Mouse (Mus musculus) olfactory bulb, adult 2 months (tissue): ENCODE measurements around the gene Glyr1. TPM values are rescaled to one million over a fixed set of nuclear protein-coding genes. Genes with fewer than 3 reads are reported as not detected.

Experiments
- H3K27ac ChIP-seq: fragments of 200-500 bp; 2 replicates; pipeline ENCODE4 v1.5.1; 2012; ENCODE audit warnings: low read depth, low read length; ENCODE audit not compliant: insufficient read depth
- H3K4me1 ChIP-seq: fragments of 200-500 bp; 2 replicates; pipeline ENCODE4 v1.6.1; 2012; ENCODE audit warnings: low read length; ENCODE audit not compliant: control insufficient read depth, insufficient read depth
- H3K4me3 ChIP-seq: fragments of 200-500 bp; 2 replicates; pipeline ENCODE4 v1.5.1; 2012; ENCODE audit warnings: mild to moderate bottlenecking, low read depth, low read length, moderate library complexity; ENCODE audit not compliant: insufficient read depth
- CTCF ChIP-seq: fragments of 200-500 bp; IDR thresholded peaks from 2 replicates; pipeline ENCODE4 v1.5.1; 2012; ENCODE audit warnings: low read depth, mild to moderate bottlenecking, low read length, moderate library complexity; ENCODE audit not compliant: insufficient read depth
- POLR2A ChIP-seq: fragments of 200-500 bp; IDR thresholded peaks from 2 replicates; pipeline ENCODE4 v1.6.1; 2012; ENCODE audit warnings: mild to moderate bottlenecking, low read depth, low read length, moderate library complexity; ENCODE audit not compliant: insufficient read depth
- WGBS: fragments of 180-500 bp; shearing (Covaris S2); methylation state at CpG from one replicate; pipeline ENCODE4 v1.1.7; 2018; 5-methylcytosine and 5-hydroxymethylcytosine counted together
- polyA plus RNA-seq: library from polyadenylated mRNA; stranded (reverse); fragments of >200 nt; gene quantifications from 2 replicates; pipeline ENCODE4 v1.2.4, GENCODE M21; 2012; ENCODE audit warnings: low replicate concordance; ENCODE audit not compliant: missing spikeins, insufficient read depth, insufficient read length

Glyr1 gene
- polyA plus RNA-seq, 1 experiment = 92.9 TPM

DNA sequence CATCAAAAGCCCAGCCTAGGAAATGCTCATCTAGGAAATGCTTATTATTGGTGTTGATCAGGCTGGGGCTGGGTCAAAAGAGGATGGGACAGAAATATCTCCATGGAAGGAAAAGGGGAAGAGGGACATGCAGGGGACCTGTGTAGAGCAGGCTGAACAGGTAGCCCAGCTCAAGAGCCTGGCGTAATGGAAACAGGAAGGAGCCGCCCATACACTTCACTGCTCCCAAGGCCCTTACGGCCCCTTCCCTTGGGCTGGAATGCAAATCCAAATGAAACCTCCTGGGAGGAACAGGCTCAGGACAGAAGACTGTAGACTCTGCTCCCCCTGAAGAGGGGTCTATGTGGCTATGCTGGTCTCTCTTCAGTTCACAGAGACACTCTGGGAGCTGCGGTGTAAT, 35.1 kb downstream of the Glyr1 start:
- Histone ChIP-seq H3K4me3 (no peak overlapping the region), H3K27ac (no peak overlapping the region), H3K4me1 (peaks cover 22% of the 10 kb centered on the region)
- no peak for TF ChIP-seq CTCF
- no peak for TF ChIP-seq POLR2A
- 93% methylated on average over 4 of the region's 4 CpGs for WGBS

DNA sequence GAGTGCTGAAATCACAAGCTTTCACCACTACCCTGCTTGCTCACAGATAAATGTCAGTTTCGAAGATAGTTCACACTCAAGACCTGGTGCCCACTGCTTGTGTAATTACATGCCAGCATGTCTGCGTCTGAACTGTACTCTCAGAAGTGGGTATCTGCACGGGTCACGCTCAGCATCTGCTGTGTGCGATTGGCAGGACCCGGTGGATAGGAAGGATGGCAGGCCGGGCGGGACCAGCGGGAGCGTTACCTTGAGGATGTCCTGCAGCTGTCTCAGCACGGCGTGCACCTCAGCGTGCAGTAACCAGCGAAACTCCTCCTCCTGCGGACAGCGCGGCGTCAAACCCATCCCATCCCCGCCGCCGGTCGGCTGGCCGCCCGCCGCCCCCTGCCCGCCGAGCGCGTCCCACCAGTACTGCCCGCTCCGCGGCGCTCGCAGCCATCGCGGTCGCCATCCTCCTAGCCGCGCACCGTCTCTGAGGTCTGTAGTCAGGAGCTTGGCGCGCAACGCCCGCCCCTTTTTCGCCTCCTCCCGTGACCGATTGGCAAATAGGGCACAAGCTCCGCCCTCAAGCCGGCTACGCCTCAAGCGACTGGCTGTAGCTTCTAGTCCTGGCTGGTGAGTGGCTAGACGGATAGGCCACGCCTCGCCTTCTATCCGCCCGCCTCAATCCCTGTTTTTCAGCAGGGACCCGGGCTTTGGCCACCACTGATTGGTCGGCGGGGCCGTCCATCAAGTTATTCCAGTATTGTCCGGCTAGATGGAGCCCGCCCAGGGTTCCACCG, 36.4 kb downstream of the Glyr1 start, which contains the start of gene Rogdi:
Gene Rogdi (minus strand): TSS at position 500 of the 785 bp plus-strand sequence.
- under 1% methylated on average over 61 of the region's 63 CpGs for WGBS
- Histone ChIP-seq H3K27ac (0 out of 2 replicates have a peak within 1 kb of the TSS, but pooled peaks have one; percentile 49), H3K4me1 (peaks cover 22% of the 10 kb centered on the region), H3K4me3 (peak within 1 kb of the TSS; percentile 62)
- no peak for TF ChIP-seq CTCF
- TF ChIP-seq POLR2A = peak; percentile 96

DNA sequence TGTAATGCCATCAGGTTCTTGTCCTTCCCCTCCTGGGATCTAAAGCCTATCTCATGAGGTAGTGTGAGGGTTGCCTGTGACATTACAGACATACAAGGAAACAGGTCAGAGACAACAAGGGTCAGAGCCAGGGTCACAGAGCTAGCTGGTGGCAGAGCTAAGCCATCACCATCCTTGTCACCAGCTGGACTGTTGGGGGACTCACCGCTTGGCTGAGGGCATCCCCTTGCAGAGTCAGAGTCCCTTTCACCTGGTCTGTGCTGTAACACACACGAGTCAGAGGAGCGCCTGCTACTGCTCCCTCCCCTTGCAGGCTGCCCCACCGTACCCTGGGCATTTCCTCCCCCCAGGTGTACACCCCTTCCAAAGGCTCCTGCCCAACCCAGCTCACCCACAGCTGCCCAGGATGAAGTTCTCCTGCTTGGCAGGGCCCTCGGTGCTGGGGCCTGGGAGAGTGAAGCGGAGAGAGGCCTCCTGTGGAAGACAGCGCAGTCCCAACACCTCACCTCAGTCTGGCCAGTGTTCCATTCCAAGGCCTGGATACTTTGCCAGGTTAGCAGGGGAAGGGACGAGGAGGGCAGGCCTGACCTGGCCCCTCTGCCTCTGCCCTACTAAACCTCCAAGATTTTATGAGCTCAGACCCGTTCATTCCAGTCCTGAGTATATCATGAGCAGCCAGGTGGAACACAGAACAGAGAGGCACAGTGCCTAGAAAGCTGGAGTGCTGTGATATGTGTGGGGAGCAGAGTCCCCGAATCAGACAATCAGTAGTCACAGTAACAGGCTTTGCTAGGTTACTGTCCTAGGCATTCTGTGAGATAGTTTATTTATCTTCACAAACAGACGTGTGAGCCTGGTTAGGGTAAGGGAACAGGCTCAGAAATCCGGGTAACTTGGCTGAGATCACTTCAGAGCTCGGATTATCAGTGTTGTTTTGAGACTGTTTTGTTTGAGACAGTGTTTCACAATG, 37.3 kb downstream of the Glyr1 start:
- WGBS = 46% methylated on average over 13 of the region's 13 CpGs
- H3K27ac ChIP-seq = peak overlapping the region; percentile 49; the same call in 1 of the 2 replicates
- H3K4me1 ChIP-seq = peaks cover 22% of the 10 kb centered on the region
- peak overlapping the region; percentile 62 for H3K4me3 ChIP-seq
- TF ChIP-seq CTCF = no peak
- TF ChIP-seq POLR2A = no peak

DNA sequence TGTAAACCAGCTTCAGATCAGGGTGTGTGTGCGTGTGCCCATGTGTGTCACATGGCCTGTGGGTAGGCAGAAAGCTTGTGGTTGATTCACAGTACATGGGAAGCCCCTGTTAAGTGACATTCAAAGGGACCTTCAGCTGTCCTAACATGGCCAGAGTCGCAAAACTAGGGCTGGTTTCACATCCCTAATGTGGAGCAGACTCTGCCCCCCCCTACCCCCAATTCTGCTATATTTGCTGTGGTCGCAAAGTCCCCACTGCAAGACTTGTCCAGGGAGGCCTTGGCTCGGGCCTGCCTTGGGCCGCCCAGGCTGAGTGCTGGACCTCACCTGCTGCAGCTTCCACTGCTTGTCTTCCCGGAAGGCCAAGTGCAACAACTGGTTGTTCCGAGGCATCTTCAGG, 38.4 kb downstream of the Glyr1 start:
- WGBS = 88% methylated on average over 7 of the region's 7 CpGs
- Histone ChIP-seq H3K4me3 (no peak overlapping the region), H3K4me1 (peaks cover 22% of the 10 kb centered on the region), H3K27ac (no peak overlapping the region)
- TF ChIP-seq CTCF (no peak), POLR2A (no peak)

DNA sequence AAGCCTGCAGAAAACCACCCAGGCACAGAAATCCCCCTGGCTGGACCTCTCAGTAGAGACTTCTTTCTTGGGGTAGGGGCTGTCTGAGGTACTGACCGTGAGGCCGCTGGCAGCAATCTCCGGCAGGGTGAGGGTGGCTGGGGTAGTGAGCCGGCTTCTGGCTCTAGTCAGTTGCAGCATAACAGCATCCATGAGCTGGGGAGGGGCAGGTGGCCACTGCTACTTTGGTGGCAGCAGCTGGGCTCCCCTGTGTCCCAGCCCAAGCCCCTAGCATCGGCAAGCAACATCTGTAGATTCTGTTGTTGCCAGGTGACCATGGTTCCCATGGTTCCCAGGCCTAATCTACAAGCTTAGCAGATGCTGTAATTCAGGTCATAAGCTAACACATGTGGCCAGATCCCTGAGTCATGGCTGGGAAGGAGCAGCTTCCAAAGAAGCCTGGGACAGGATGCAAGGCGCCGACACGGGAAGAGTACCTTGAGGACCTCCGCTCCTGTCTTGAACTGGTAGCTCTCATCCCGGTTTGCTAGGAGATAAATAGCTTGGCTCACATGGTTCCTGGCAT, 39.2 kb downstream of the Glyr1 start:
- H3K27ac ChIP-seq = no peak overlapping the region
- TF ChIP-seq CTCF (no peak), POLR2A (no peak)
- no peak overlapping the region for H3K4me3 ChIP-seq
- H3K4me1 ChIP-seq = peaks cover 22% of the 10 kb centered on the region
- WGBS = 85% methylated on average over 10 of the region's 10 CpGs

DNA sequence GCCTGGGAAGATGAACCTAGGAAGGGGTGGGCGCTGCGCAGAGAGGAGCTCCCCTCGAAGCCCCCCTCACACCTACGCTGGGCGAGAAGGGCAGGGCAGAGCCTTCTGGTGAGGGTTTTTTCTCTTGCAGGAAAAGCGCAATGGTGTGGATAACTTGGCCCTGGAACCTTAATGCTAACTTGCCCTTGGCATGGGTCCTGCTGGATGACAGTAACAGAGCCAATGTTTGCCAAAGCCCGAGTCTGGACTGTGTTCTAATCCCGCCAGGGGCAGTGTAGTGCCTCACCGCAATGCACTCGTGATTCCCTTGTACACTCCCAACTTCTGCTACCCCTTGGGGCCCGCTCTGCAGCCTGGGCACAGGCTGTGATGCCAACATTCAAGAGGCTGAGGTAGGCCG, 41.6 kb downstream of the Glyr1 start:
- Histone ChIP-seq H3K4me3 (no peak overlapping the region), H3K27ac (no peak overlapping the region), H3K4me1 (peaks cover 22% of the 10 kb centered on the region)
- 83% methylated on average over 12 of the region's 12 CpGs for WGBS
- TF ChIP-seq POLR2A (no peak), CTCF (no peak)

DNA sequence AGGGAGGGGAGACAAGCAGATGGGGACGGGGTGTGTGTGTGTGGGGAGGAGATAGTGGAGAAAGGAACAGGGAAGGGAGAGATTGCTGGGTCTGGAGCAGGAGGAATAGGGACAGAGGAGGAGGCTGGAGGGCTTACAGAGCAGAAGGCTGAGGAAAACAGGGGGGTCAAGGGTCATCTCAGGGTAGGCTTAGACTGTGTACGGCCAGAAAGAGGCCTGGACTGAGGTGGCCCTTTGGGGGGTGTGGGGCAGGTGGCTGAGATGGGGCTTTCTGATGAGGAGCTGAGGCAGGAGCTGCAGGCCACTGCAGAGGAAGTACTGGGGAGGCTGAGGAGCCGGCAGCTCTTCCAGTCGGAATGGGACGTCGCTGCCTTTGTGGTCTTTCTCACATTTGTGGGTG, 42.2 kb downstream of the Glyr1 start:
- 64% methylated on average over 6 of the region's 6 CpGs for WGBS

DNA sequence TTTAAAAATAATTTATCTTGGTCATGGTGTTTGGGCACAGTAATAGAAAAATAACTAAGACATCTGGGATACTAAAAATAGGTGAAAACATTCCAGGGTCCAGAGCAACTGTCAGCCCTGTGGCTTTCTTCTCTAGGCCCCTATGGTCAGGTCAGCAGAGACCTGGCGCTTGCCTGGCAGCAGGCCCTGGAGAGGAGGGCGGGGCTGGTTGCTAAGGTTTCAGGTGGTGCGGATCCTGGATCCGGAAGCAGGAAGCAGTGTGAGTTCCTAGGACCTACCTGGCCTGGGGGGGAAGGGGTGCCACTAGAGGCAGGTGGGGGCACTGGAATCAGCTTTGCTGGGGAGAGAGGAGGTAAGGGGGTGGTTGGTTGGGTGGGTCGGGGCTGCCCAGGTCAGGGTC, 42.6 kb downstream of the Glyr1 start, which contains the start of gene Smim22:
Gene Smim22 (plus strand): TSS at position 222 of the 400 bp plus-strand sequence.
- TF ChIP-seq POLR2A (no peak), CTCF (no peak)
- Histone ChIP-seq H3K4me1 (peaks cover 17% of the 10 kb centered on the region), H3K27ac (no peak within 1 kb of the TSS), H3K4me3 (no peak within 1 kb of the TSS)
- WGBS = 53% methylated on average over 5 of the region's 5 CpGs

More for the DNA sequence above, 42.2 kb downstream of the Glyr1 start:
- TF ChIP-seq CTCF (no peak), POLR2A (no peak)
- peaks cover 21% of the 10 kb centered on the region for H3K4me1 ChIP-seq
- no peak overlapping the region for H3K4me3 ChIP-seq
- no peak overlapping the region for H3K27ac ChIP-seq
